Mouse (Mus musculus) embryonic facial prominence, embryonic 15.5 days (tissue): Measurements from ENCODE around the gene Olfr340. TPM values are rescaled to one million over a fixed set of nuclear protein-coding genes. Genes with fewer than 3 reads are reported as not detected.
"Not testable (repeated sequence)": the region's sequence is repeated elsewhere in the genome, so short reads cannot be mapped to it uniquely, and the experiment has no call there.

Source experiments
- ATAC-seq: fragments of 200-750 bp; cut with Nextera tagmentation; 2 replicates; pipeline ENCODE4 v1.8.0; 2017; ENCODE audit warnings: low read depth, moderate TSS enrichment; ENCODE audit not compliant: insufficient number of reproducible peaks, low FRiP score, low TSS enrichment
- H3K27ac ChIP-seq: fragments of 300-500 bp; sonication (generic); replicated peaks from 2 replicates; pipeline ENCODE4 v1.5.1; 2015; ENCODE audit warnings: mild to moderate bottlenecking, inconsistent platforms
- H3K27me3 ChIP-seq: fragments of 300-500 bp; sonication (generic); 2 replicates; pipeline ENCODE4 v1.6.1; 2015; ENCODE audit warnings: inconsistent platforms
- H3K36me3 ChIP-seq: fragments of 300-500 bp; sonication (generic); 2 replicates; pipeline ENCODE4 v1.6.1; 2015; ENCODE audit warnings: mild to moderate bottlenecking, inconsistent platforms
- H3K4me1 ChIP-seq: fragments of 300-500 bp; sonication (generic); 2 replicates; pipeline ENCODE4 v1.6.1; 2015; ENCODE audit warnings: inconsistent platforms
- H3K4me2 ChIP-seq: fragments of 300-500 bp; sonication (generic); replicated peaks from 2 replicates; pipeline ENCODE4 v1.6.1; 2015; ENCODE audit warnings: mild to moderate bottlenecking, inconsistent platforms
- H3K4me3 ChIP-seq: fragments of 300-500 bp; sonication (generic); replicated peaks from 2 replicates; pipeline ENCODE4 v1.5.1; 2015; ENCODE audit warnings: mild to moderate bottlenecking, inconsistent platforms
- H3K9ac ChIP-seq: fragments of 300-500 bp; sonication (generic); 2 replicates; pipeline ENCODE4 v1.6.1; 2015; ENCODE audit warnings: inconsistent platforms
- H3K9me3 ChIP-seq: fragments of 300-500 bp; sonication (generic); replicated peaks from 2 replicates; pipeline ENCODE4 v1.6.1; 2016; ENCODE audit warnings: inconsistent platforms
- WGBS: fragments of 180-500 bp; shearing (Covaris S2); methylation state at CpG from one replicate; pipeline ENCODE4 v1.1.7; 2015; 5-methylcytosine and 5-hydroxymethylcytosine counted together
- polyA plus RNA-seq: library from polyadenylated mRNA; unstranded; fragments of >200 nt; fragmentation: Nextera tagmentation; extraction: Ambion mirVana; gene quantifications from 2 replicates; pipeline ENCODE4 v1.2.1, GENCODE M21; 2015

Gene Olfr340
- not detected in 2 replicates for polyA plus RNA-seq

GRCm38 (mm10) chr2:36452287-36452686, at the start of gene Olfr340:
Olfr340 (plus strand) TSS chr2:36452587.
- Histone ChIP-seq H3K27ac (no peak within 1 kb of the TSS), H3K36me3 (no peaks in the 10 kb centered on the region), H3K4me2 (no peak within 1 kb of the TSS), H3K4me1 (no peaks in the 10 kb centered on the region), H3K27me3 (no peaks in the 10 kb centered on the region), H3K9me3 (no peaks in the 10 kb centered on the region), H3K4me3 (no peak within 1 kb of the TSS), H3K9ac (no peak within 1 kb of the TSS)
- ATAC-seq = no peak
- WGBS = 55% methylated on average over 1 of the region's 1 CpGs

GRCm38 (mm10) chr2:36415174-36415573, 37.2 kb upstream of the Olfr340 start:
- H3K4me1 ChIP-seq, H3K4me3 ChIP-seq, H3K27ac ChIP-seq, H3K36me3 ChIP-seq, H3K4me2 ChIP-seq, ATAC-seq, H3K9me3 ChIP-seq, H3K27me3 ChIP-seq, H3K9ac ChIP-seq: not testable (repeated sequence)
- WGBS = 79% methylated on average over 3 of the region's 3 CpGs

GRCm38 (mm10) chr2:36415591-36415990, 36.8 kb upstream of the Olfr340 start:
- H3K4me2 ChIP-seq, H3K27me3 ChIP-seq, H3K9me3 ChIP-seq, ATAC-seq, H3K36me3 ChIP-seq, H3K27ac ChIP-seq, H3K4me1 ChIP-seq, H3K9ac ChIP-seq, H3K4me3 ChIP-seq: not testable (repeated sequence)
- 86% methylated on average over 7 of the region's 7 CpGs for WGBS

- Histone ChIP-seq H3K4me3 (no peak within 1 kb of the TSS), H3K36me3 (no peaks in the 10 kb centered on the region), H3K9ac (no peak within 1 kb of the TSS), H3K27ac (no peak within 1 kb of the TSS), H3K27me3 (no peaks in the 10 kb centered on the region), H3K4me1 (no peaks in the 10 kb centered on the region), H3K9me3 (no peaks in the 10 kb centered on the region), H3K4me2 (no peak within 1 kb of the TSS)
- WGBS = 86% methylated on average over 3 of the region's 3 CpGs
- ATAC-seq = no peak
These were observed 33.7 kb upstream of the Olfr340 start, which contains the start of gene Olfr339 for GRCm38 (mm10) chr2:36418647-36419046. Olfr339 (plus strand) TSS chr2:36418947.

GRCm38 (mm10) chr2:36473634-36474033, 21.2 kb downstream of the Olfr340 start:
- no peak for ATAC-seq
- no peaks in the 10 kb centered on the region for H3K36me3 ChIP-seq

GRCm38 (mm10) chr2:36482368-36482767, 30.0 kb downstream of the Olfr340 start, which contains the start of gene Olfr341:
Olfr341 (minus strand) TSS chr2:36482468.
- Histone ChIP-seq H3K4me2 (no peak within 1 kb of the TSS), H3K9ac (no peak within 1 kb of the TSS), H3K36me3 (no peaks in the 10 kb centered on the region), H3K4me3 (no peak within 1 kb of the TSS), H3K9me3 (no peaks in the 10 kb centered on the region; the same call in 1 of the 2 replicates), H3K27ac (no peak within 1 kb of the TSS), H3K4me1 (no peaks in the 10 kb centered on the region), H3K27me3 (no peaks in the 10 kb centered on the region)
- no peak for ATAC-seq

More at GRCm38 (mm10) chr2:36473634-36474033, 21.2 kb downstream of the Olfr340 start:
- Histone ChIP-seq H3K4me2 (no peak overlapping the region), H3K9me3 (no peaks in the 10 kb centered on the region), H3K27ac (no peak overlapping the region), H3K4me1 (no peaks in the 10 kb centered on the region), H3K4me3 (no peak overlapping the region), H3K27me3 (no peaks in the 10 kb centered on the region), H3K9ac (no peak overlapping the region)

Other genes starting within 250 kb of the Olfr340 start
- gene Ptgs1, start 222.2 kb upstream of the Olfr340 start, polyA plus RNA-seq = 14.9 and 15.4 TPM in 2 replicates
- 0.05 and 0.11 TPM in 2 replicates for gene Olfr338, start 79.1 kb upstream of the Olfr340 start, polyA plus RNA-seq
- gene Olfr339, start 33.6 kb upstream of the Olfr340 start, polyA plus RNA-seq = not detected in 2 replicates
- 0.12 TPM in 2 replicates for gene Olfr341, start 29.9 kb downstream of the Olfr340 start, polyA plus RNA-seq
- gene Olfr342, start 72.4 kb downstream of the Olfr340 start, polyA plus RNA-seq = not detected in 2 replicates
- gene Olfr344, start 114.1 kb downstream of the Olfr340 start, polyA plus RNA-seq = 0.04 and 0.07 TPM in 2 replicates
- not detected in 2 replicates for gene Olfr345, start 187.5 kb downstream of the Olfr340 start, polyA plus RNA-seq
- not detected in 2 replicates for gene Olfr346, start 233.2 kb downstream of the Olfr340 start, polyA plus RNA-seq